Mouse (Mus musculus) testis, adult 2 months (tissue): ENCODE data around the gene Ass1.

Experiments used
- CTCF ChIP-seq: fragments of 200-500 bp; IDR thresholded peaks from 2 replicates; pipeline ENCODE4 v1.5.1; 2012; ENCODE audit warnings: low read depth, mild to moderate bottlenecking, inconsistent platforms, low read length, moderate library complexity; ENCODE audit not compliant: control insufficient read depth, insufficient read depth, insufficient replicate concordance
- POLR2A ChIP-seq: fragments of 200-500 bp; IDR thresholded peaks from 2 replicates; pipeline ENCODE4 v1.6.1; 2012; ENCODE audit warnings: low read depth, mild to moderate bottlenecking, inconsistent platforms, low read length, moderate library complexity; ENCODE audit not compliant: control insufficient read depth

- TF ChIP-seq CTCF (no peak), POLR2A (no peak)
These were observed 54.6 kb downstream of the Ass1 start for GRCm38 (mm10) chr2:31524641-31525040.
